Mouse (Mus musculus) hindbrain, embryonic 14.5 days (tissue): ENCODE measurements around the gene Egln1. TPM values are rescaled to one million over a fixed set of nuclear protein-coding genes. Genes with fewer than 3 reads are reported as not detected.

Experiments used
- ATAC-seq: fragments of 200-750 bp; cut with Nextera tagmentation; 2 replicates; pipeline ENCODE4 v1.8.0; 2017; ENCODE audit warnings: moderate number of reproducible peaks, mild to moderate bottlenecking, moderate TSS enrichment, moderate library complexity; ENCODE audit not compliant: low FRiP score
- DNase-seq: peaks from one replicate; pipeline ENCODE4 v3.0.0-alpha.2; 2015; ENCODE audit warnings: low spot score
- H3K27ac ChIP-seq: fragments of 300-500 bp; sonication (generic); 2 replicates; pipeline ENCODE4 v1.5.1; 2014; ENCODE audit warnings: mild to moderate bottlenecking, moderate library complexity
- H3K27me3 ChIP-seq: fragments of 300-500 bp; sonication (generic); 2 replicates; pipeline ENCODE4 v1.6.1; 2014; ENCODE audit warnings: mild to moderate bottlenecking, low read length, mixed read lengths; ENCODE audit not compliant: control insufficient read depth, insufficient read depth
- H3K36me3 ChIP-seq: fragments of 300-500 bp; sonication (generic); replicated peaks from 2 replicates; pipeline ENCODE4 v1.6.1; 2014; ENCODE audit not compliant: control insufficient read depth, insufficient read depth
- H3K4me1 ChIP-seq: fragments of 300-500 bp; sonication (generic); replicated peaks from 2 replicates; pipeline ENCODE4 v1.6.1; 2014; ENCODE audit warnings: antibody characterized with exemption, low read length, mixed read lengths; ENCODE audit not compliant: control insufficient read depth, insufficient read depth
- H3K4me2 ChIP-seq: fragments of 300-500 bp; sonication (generic); replicated peaks from 2 replicates; pipeline ENCODE4 v1.6.1; 2014; ENCODE audit warnings: mild to moderate bottlenecking, moderate library complexity
- H3K4me3 ChIP-seq: fragments of 300-500 bp; sonication (generic); replicated peaks from 2 replicates; pipeline ENCODE4 v1.5.1; 2014; ENCODE audit warnings: mild to moderate bottlenecking, low read length
- H3K9ac ChIP-seq: fragments of 300-500 bp; sonication (generic); 2 replicates; pipeline ENCODE4 v1.6.1; 2014
- H3K9me3 ChIP-seq: fragments of 300-500 bp; sonication (generic); 2 replicates; pipeline ENCODE4 v1.6.1; 2016; ENCODE audit warnings: low read length; ENCODE audit not compliant: control insufficient read depth
- WGBS: fragments of 180-500 bp; shearing (Covaris S2); extraction: QIAGEN DNeasy Blood & Tissue Kit; methylation state at CpG from one replicate; pipeline ENCODE4 v1.1.7; 2014; 5-methylcytosine and 5-hydroxymethylcytosine counted together
- polyA plus RNA-seq: library from polyadenylated mRNA; unstranded; fragments of >200 nt; fragmentation: Nextera tagmentation; extraction: Ambion mirVana; gene quantifications from 2 replicates; pipeline ENCODE4 v1.2.1, GENCODE M21; 2014

The Egln1 gene
- polyA plus RNA-seq, result 21.1 and 22.9 TPM in 2 replicates

GRCm38 (mm10) chr8:124949209-124950068 is at the start of gene Egln1:
TSS of gene Egln1 (minus strand) at chr8:124949324.
- Histone ChIP-seq H3K9me3 (no peaks in the 10 kb centered on the region), H3K27me3 (no peaks in the 10 kb centered on the region), H3K4me3 (peak within 1 kb of the TSS; percentile 94), H3K9ac (peak within 1 kb of the TSS; percentile 97), H3K27ac (peak within 1 kb of the TSS; percentile 99), H3K36me3 (no peaks in the 10 kb centered on the region), H3K4me1 (peaks cover 34% of the 10 kb centered on the region), H3K4me2 (peak within 1 kb of the TSS; percentile 96)
- WGBS, result under 1% methylated on average over 53 of the region's 98 CpGs
- DNase-seq (peak; percentile 85), ATAC-seq (peak; percentile 85)

- H3K36me3 ChIP-seq, result no peaks in the 10 kb centered on the region
- H3K4me3 ChIP-seq, result no peak overlapping the region
- WGBS, result 76% methylated on average over 2 of the region's 2 CpGs
- H3K9ac ChIP-seq, result no peak overlapping the region
- 0 out of 2 replicates have a peak, but pooled peaks cover 5% of the 10 kb centered on the region for H3K4me1 ChIP-seq
- ATAC-seq (no peak), DNase-seq (no peak)
- no peak overlapping the region for H3K27ac ChIP-seq
- H3K27me3 ChIP-seq, result no peaks in the 10 kb centered on the region
- H3K9me3 ChIP-seq, result 0 out of 2 replicates have a peak, but pooled peaks cover 8% of the 10 kb centered on the region
- H3K4me2 ChIP-seq, result no peak overlapping the region
These were observed 46.7 kb upstream of the Egln1 start for GRCm38 (mm10) chr8:124995776-124996175.

- Histone ChIP-seq H3K9ac (no peak overlapping the region), H3K4me1 (0 out of 2 replicates have a peak, but pooled peaks cover 6% of the 10 kb centered on the region), H3K27me3 (no peaks in the 10 kb centered on the region), H3K36me3 (no peaks in the 10 kb centered on the region), H3K4me2 (no peak overlapping the region), H3K27ac (no peak overlapping the region), H3K9me3 (no peaks in the 10 kb centered on the region), H3K4me3 (no peak overlapping the region)
- WGBS, result 31% methylated on average over 6 of the region's 6 CpGs
- DNase-seq, result no peak
- ATAC-seq, result no peak
These were observed 42.5 kb upstream of the Egln1 start for GRCm38 (mm10) chr8:124991668-124991926.

GRCm38 (mm10) chr8:124990923-124991667 is 42.0 kb upstream of the Egln1 start:
- no peak overlapping the region for H3K27ac ChIP-seq
- H3K4me1 ChIP-seq, result 0 out of 2 replicates have a peak, but pooled peaks cover 6% of the 10 kb centered on the region
- H3K27me3 ChIP-seq, result no peaks in the 10 kb centered on the region
- WGBS, result 28% methylated on average over 17 of the region's 17 CpGs
- H3K4me3 ChIP-seq, result no peak overlapping the region
- H3K4me2 ChIP-seq, result peak overlapping the region; percentile 27; the same call in 1 of the 2 replicates
- no peak overlapping the region for H3K9ac ChIP-seq
- H3K9me3 ChIP-seq, result no peaks in the 10 kb centered on the region
- DNase-seq (no peak), ATAC-seq (no peak)
- H3K36me3 ChIP-seq, result no peaks in the 10 kb centered on the region

- 83% methylated on average over 8 of the region's 8 CpGs for WGBS
- H3K27me3 ChIP-seq, result no peaks in the 10 kb centered on the region
- H3K27ac ChIP-seq, result no peak overlapping the region
- no peak overlapping the region for H3K4me3 ChIP-seq
- DNase-seq, result no peak
- no peaks in the 10 kb centered on the region for H3K4me1 ChIP-seq
- H3K4me2 ChIP-seq, result no peak overlapping the region
- H3K9me3 ChIP-seq, result no peaks in the 10 kb centered on the region
- H3K9ac ChIP-seq, result no peak overlapping the region
- ATAC-seq, result no peak
- H3K36me3 ChIP-seq, result no peaks in the 10 kb centered on the region
These were observed 31.7 kb upstream of the Egln1 start for GRCm38 (mm10) chr8:124980828-124981227.

- ATAC-seq (no peak), DNase-seq (no peak)
- Histone ChIP-seq H3K9ac (no peak overlapping the region), H3K4me1 (no peaks in the 10 kb centered on the region), H3K4me3 (no peak overlapping the region), H3K9me3 (no peaks in the 10 kb centered on the region), H3K4me2 (no peak overlapping the region), H3K36me3 (no peaks in the 10 kb centered on the region), H3K27me3 (no peaks in the 10 kb centered on the region), H3K27ac (no peak overlapping the region)
- WGBS, result 93% methylated on average over 3 of the region's 3 CpGs
These were observed 30.9 kb upstream of the Egln1 start for GRCm38 (mm10) chr8:124980036-124980435.

- WGBS, result 89% methylated on average over 7 of the region's 7 CpGs
- H3K27ac ChIP-seq, result no peak overlapping the region
- peaks cover 1% of the 10 kb centered on the region; the same call in 1 of the 2 replicates for H3K9me3 ChIP-seq
- H3K27me3 ChIP-seq, result no peaks in the 10 kb centered on the region
- no peak overlapping the region for H3K9ac ChIP-seq
- DNase-seq (no peak), ATAC-seq (no peak)
- H3K4me1 ChIP-seq, result no peaks in the 10 kb centered on the region
- H3K4me2 ChIP-seq, result no peak overlapping the region
- no peaks in the 10 kb centered on the region for H3K36me3 ChIP-seq
- H3K4me3 ChIP-seq, result no peak overlapping the region
These were observed 28.9 kb upstream of the Egln1 start for GRCm38 (mm10) chr8:124978026-124978425.

- no peak for DNase-seq
These were observed 27.1 kb upstream of the Egln1 start for GRCm38 (mm10) chr8:124976211-124976610.

GRCm38 (mm10) chr8:124974254-124974653 is 25.1 kb upstream of the Egln1 start:
- H3K4me3 ChIP-seq, result no peak overlapping the region
- H3K27ac ChIP-seq, result no peak overlapping the region
- no peaks in the 10 kb centered on the region for H3K36me3 ChIP-seq
- no peaks in the 10 kb centered on the region for H3K4me1 ChIP-seq
- H3K9ac ChIP-seq, result no peak overlapping the region
- H3K27me3 ChIP-seq, result no peaks in the 10 kb centered on the region
- H3K9me3 ChIP-seq, result peaks cover 11% of the 10 kb centered on the region; the same call in 1 of the 2 replicates
- 76% methylated on average over 4 of the region's 4 CpGs for WGBS
- no peak overlapping the region for H3K4me2 ChIP-seq
- no peak for DNase-seq
- ATAC-seq, result no peak

More at GRCm38 (mm10) chr8:124976211-124976610, 27.1 kb upstream of the Egln1 start:
- H3K27me3 ChIP-seq, result no peaks in the 10 kb centered on the region
- H3K36me3 ChIP-seq, result no peaks in the 10 kb centered on the region
- H3K27ac ChIP-seq, result no peak overlapping the region
- no peak overlapping the region for H3K9ac ChIP-seq
- no peak overlapping the region for H3K4me2 ChIP-seq
- no peak overlapping the region for H3K4me3 ChIP-seq
- WGBS, result 90% methylated on average over 6 of the region's 6 CpGs
- no peaks in the 10 kb centered on the region for H3K4me1 ChIP-seq
- ATAC-seq, result no peak
- peaks cover 11% of the 10 kb centered on the region; the same call in 1 of the 2 replicates for H3K9me3 ChIP-seq
